Mouse (Mus musculus): ENCODE measurements around the gene Tmem109. TPM values are rescaled to one million over a fixed set of nuclear protein-coding genes. Genes with fewer than 3 reads are reported as not detected.

The Tmem109 gene
- polyA plus RNA-seq, 1 experiment from 2014 or later = 46.2 TPM

DNA sequence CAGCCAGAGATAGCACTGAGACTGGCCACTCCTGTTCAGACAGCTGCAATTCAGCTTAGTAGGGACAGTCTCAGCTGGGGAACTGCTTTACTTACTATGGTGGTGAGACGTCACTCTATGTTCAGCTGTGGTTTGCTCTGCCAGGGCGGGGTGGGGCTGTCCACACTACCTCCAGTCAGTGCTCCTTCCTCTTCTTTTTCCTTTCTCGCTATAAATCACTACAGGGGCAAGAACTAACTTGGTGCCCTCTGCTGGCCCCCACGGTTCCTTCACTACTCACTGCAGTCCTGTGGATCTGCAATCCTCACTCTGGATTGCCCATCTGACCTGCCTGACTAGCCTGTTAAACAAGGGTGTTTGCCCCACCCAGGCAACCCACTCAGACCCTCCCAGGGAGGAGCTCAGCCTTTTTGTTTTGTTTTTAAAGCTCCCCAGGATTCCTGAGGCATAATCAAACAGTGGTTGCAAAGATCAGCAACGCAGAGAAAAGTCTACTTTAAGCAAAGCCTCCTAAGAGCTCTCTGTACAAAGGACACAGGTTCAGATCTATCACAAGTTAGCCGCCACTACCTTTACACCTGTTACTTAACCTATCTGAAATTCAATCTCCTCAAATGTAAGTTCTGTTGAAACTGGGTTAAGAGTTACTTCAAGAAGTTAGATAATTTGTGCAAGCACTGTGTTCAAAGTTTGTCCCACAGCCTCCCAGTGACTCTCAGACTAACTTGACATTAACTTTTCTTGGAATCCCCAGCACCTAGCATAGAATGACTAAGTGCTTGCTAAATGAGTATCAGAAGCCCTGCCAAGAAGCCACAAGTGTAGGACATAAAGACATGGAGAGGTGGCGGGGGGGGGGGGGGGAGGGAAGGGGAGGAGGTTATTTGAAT lies 1.5 kb downstream of the Tmem109 start:
- Histone ChIP-seq H3K4me2 (peak overlapping the region; percentile 94), H3K27ac (peak overlapping the region; percentile 99), H3K36me3 (replicated peaks) (no peaks in the 10 kb centered on the region), H3K9me3 (no peaks in the 10 kb centered on the region), H3K27me3 (replicated peaks) (no peaks in the 10 kb centered on the region), H3K4me3 (peak overlapping the region; percentile 48), H3K9ac (peak overlapping the region; percentile 78), H3K4me1 (peaks cover 27% of the 10 kb centered on the region)
- no peak for ATAC-seq (replicated peaks)
- WGBS = 43% methylated on average over 6 of the region's 7 CpGs

DNA sequence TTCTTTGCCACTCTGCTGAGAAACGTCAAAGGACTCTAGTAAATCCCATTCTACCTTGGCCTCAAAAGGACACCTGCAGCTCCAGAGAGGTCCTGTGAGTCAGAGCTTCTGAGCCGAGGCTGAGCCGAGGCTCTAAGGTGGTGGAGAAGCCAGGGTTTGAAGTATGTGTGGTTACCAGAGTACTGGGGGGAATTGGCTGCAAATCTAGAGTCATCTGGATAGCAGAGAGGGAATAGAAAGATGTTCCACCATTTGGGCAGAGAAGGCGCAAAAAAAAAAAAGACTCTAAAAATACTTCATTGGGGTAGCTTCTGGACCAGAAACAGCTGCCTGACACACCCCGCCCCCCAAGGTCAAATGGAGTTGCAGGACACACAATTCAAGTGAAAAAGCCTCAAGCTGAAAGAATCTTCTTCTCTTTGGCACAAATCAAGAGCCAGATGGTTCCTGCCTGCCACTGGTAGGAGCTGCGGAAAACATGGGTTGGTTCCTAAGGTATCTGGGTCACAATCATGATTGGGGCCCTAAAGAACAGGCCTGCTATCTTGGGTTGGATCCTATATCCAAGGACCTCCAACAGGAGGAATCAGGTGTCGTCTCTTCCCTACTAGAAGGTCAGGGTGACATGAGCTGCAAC lies 3.5 kb downstream of the Tmem109 start:
- WGBS = 92% methylated on average over 7 of the region's 7 CpGs
- Histone ChIP-seq H3K9ac (no peak overlapping the region), H3K27ac (no peak overlapping the region), H3K4me2 (no peak overlapping the region), H3K4me3 (no peak overlapping the region), H3K9me3 (no peaks in the 10 kb centered on the region), H3K27me3 (replicated peaks) (no peaks in the 10 kb centered on the region), H3K36me3 (replicated peaks) (peaks cover 9% of the 10 kb centered on the region; the same call in 1 of the 2 replicates), H3K4me1 (peaks cover 27% of the 10 kb centered on the region)
- no peak for ATAC-seq (replicated peaks)

DNA sequence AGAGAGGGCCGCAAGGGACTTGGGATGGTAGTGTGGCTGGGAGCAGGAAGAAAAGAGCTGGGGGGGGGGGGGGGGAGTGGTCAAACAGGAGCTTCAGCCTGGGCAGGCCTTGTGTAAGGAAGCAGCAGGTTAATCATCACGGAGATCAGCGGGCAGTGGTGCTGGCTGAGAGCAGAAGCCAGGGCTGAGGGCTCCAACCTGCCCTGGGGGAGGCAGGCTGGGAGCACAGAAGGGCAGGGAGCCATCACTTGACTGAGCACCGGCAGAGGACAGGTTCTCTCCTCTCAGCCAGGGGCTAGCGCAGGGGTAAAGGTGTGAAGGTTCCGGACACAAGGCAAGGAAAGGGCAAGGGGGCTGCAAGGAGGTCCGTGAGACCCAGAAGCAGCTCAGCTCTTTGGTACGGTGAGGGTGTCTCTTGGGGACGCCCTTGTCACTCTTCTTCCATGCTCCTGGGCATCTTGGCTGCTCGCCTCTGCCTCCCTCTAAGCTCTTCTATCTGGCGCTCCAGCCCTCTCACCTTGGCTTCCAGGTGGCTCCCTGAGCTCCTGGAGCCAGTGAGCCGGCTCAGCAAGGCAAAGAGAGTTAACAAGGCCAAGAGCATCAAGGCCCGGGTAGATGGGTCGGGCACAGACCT lies 10.4 kb downstream of the Tmem109 start:
- no peak for ATAC-seq (replicated peaks)
- H3K4me2 ChIP-seq = no peak overlapping the region
- H3K36me3 ChIP-seq (replicated peaks) = peaks cover 33% of the 10 kb centered on the region
- no peaks in the 10 kb centered on the region for H3K27me3 ChIP-seq (replicated peaks)
- WGBS = 81% methylated on average over 14 of the region's 14 CpGs
- H3K27ac ChIP-seq = no peak overlapping the region
- peaks cover 26% of the 10 kb centered on the region for H3K4me1 ChIP-seq
- no peak overlapping the region for H3K4me3 ChIP-seq
- no peaks in the 10 kb centered on the region for H3K9me3 ChIP-seq
- no peak overlapping the region for H3K9ac ChIP-seq

DNA sequence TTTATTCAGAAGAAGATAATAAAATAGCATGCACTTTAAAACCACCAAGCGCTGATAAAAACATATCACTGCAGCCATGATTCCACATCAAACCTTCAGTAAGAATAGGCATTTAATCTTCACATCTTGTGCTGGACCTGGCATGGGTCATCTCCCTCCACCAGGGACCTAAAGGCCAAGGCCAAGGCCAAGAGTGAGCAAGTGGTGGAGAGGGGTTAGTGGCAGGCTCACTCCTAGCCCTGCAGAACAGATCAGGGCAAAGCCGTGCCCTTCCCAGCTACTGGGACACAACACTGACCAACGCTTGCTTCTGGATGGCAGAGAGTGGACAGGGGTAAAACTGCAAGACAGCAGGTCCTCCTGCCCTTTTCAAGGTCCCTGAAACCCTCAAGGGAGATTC lies 11.1 kb downstream of the Tmem109 start:
- no peak overlapping the region for H3K9ac ChIP-seq
- 88% methylated on average over 3 of the region's 3 CpGs for WGBS
- H3K27ac ChIP-seq = peak overlapping the region; percentile 91; the same call in 1 of the 2 replicates
- H3K27me3 ChIP-seq (replicated peaks) = no peaks in the 10 kb centered on the region
- H3K4me3 ChIP-seq = no peak overlapping the region
- H3K36me3 ChIP-seq (replicated peaks) = peaks cover 37% of the 10 kb centered on the region
- H3K4me1 ChIP-seq = peaks cover 29% of the 10 kb centered on the region
- no peak overlapping the region for H3K4me2 ChIP-seq
- no peaks in the 10 kb centered on the region for H3K9me3 ChIP-seq
- no peak for ATAC-seq (replicated peaks)

DNA sequence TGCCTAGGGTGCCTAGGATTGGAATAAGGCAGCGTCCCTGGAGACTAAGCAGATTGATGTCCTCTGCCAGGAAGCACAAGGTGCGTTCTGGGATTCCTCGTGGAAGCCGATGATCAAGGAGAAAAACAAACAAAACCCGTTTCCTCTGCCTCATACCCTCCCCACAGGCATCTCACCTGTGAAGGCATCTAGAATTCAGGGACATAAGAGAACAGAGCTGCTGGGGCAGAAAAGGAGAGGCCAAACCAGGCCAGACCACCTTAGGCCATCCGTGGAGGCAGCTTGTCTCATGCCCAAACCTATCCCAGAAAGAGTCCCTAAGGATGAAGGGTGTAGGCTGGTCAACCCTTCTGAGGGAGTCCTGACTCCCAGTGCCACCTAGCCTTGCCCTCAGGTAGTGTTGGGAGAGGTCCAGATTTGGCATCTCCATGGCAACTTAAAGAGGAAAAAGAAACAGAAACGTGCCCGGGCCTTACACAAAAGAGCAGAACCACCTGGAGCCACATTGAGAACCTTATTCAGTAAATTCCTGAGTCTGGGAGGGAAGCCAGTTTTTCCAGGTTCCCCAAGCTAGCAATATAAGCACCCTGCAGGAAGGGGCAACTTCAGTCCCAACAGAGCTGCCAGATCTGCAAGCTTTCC lies 11.8 kb downstream of the Tmem109 start, which contains the start of gene Tmem132a:
Tmem132a (minus strand) TSS at position 55 of the 642 bp plus-strand sequence.
- peak within 1 kb of the TSS; percentile 76 for H3K4me3 ChIP-seq
- WGBS = 2% methylated on average over 8 of the region's 8 CpGs
- H3K9me3 ChIP-seq = no peaks in the 10 kb centered on the region
- peak within 1 kb of the TSS; percentile 91 for H3K27ac ChIP-seq
- peak within 1 kb of the TSS; percentile 93 for H3K9ac ChIP-seq
- H3K4me2 ChIP-seq = peak within 1 kb of the TSS; percentile 71
- peak; percentile 53 for ATAC-seq (replicated peaks)
- peaks cover 32% of the 10 kb centered on the region for H3K4me1 ChIP-seq
- no peaks in the 10 kb centered on the region for H3K27me3 ChIP-seq (replicated peaks)
- peaks cover 44% of the 10 kb centered on the region for H3K36me3 ChIP-seq (replicated peaks)

DNA sequence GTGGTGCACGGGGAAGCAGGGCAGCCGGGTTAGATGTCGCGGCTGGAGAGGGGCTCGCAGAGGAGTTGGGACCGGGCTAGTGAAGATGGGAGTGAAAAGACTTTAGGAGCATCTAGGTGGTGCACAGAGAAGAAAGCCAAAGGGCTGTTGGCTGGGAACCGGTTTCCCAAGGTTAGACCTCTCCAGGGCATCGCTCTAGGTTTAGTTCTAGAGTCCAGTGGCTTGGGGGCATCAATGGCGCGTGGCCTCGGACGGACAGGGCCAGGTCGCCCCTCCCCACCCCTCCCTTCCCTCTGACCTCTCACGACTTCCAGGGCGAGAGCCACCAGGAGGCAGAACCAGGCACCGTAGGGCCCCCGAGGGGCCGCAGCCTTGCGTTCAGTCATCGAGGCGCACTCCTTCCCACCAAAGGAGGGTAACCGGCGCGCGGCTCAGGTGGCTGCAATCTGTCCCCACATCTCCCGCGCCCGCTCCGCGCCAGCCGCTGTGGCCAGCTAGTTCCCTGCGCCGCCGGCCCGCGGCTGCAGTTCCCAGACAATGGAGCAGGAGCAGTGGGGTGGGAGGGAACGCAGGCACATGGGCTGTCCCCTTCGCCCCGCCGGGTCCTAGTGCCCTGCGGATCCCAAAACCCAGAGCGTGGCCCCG lies 12.4 kb downstream of the Tmem109 start:
- ATAC-seq (replicated peaks) = peak; percentile 96
- Histone ChIP-seq H3K4me1 (peaks cover 32% of the 10 kb centered on the region), H3K36me3 (replicated peaks) (peaks cover 51% of the 10 kb centered on the region), H3K9ac (peak overlapping the region; percentile 93), H3K4me3 (peak overlapping the region; percentile 76), H3K27ac (peak overlapping the region; percentile 91), H3K27me3 (replicated peaks) (no peaks in the 10 kb centered on the region), H3K4me2 (peak overlapping the region; percentile 71), H3K9me3 (no peaks in the 10 kb centered on the region)
- under 1% methylated on average over 41 of the region's 43 CpGs for WGBS

DNA sequence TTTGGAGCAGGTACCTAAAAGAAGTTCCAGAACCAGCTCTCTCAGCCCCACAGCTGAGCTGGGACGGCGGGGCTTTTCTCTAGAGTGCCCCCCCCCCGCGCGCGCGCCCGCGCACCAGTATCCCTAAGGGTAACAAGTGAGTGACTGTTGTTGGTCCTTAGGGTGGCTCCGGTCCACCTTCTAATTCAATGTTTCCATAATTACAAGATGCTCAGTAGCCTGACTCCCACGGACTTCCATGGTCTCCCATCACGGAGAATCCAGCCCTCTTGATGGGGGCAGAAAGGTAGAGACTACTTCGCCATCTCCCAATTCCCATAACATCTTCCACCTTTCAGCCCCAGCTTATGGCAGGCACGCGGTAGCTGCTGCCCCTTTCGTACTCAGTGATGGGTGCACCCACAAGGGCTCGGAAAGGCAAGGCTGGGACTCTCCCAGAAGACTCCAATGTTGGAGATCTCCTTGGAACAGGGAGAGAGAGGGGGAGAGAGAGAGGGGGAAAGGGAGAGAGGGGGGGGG lies 13.1 kb downstream of the Tmem109 start:
- peaks cover 51% of the 10 kb centered on the region for H3K36me3 ChIP-seq (replicated peaks)
- H3K4me3 ChIP-seq = peak overlapping the region; percentile 76
- H3K9me3 ChIP-seq = no peaks in the 10 kb centered on the region
- ATAC-seq (replicated peaks) = peak; percentile 44
- no peaks in the 10 kb centered on the region for H3K27me3 ChIP-seq (replicated peaks)
- WGBS = under 1% methylated on average over 17 of the region's 17 CpGs
- peaks cover 32% of the 10 kb centered on the region for H3K4me1 ChIP-seq
- peak overlapping the region; percentile 71 for H3K4me2 ChIP-seq
- peak overlapping the region; percentile 91 for H3K27ac ChIP-seq
- H3K9ac ChIP-seq = peak overlapping the region; percentile 93

DNA sequence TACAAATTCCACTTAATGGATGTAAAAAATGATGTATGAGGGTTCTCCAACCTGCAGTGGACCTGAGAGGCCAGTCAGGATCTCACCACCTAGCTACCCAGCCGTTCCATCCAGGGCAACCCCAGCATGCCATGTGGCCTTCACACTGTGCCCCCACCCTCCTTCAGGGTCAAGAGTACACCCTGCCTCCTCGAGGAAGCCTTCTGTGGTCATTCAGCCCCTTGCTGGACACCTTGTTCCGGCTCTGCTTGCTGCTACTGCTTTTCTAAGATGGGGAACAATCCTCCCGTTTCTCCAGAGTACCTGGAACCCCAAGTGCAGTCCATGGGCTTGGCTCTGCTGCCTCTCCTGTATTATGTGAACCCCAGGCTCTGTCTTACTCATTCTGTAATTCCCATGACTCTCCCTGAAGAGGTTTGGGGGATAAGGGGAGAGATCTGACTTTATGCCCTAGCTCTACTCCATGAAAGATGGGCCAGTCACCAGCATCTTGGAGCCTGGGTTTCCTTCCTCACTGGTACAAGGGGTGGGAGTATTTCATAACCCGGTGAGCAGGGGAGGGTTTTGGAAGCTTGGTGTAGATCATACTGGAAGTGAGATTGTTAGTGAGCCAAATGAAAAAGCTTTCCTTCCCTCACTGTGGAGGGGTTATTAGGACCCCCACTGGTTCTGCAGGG lies 13.7 kb downstream of the Tmem109 start:
- WGBS = 20% methylated on average over 5 of the region's 5 CpGs
- H3K4me1 ChIP-seq = peaks cover 32% of the 10 kb centered on the region

DNA sequence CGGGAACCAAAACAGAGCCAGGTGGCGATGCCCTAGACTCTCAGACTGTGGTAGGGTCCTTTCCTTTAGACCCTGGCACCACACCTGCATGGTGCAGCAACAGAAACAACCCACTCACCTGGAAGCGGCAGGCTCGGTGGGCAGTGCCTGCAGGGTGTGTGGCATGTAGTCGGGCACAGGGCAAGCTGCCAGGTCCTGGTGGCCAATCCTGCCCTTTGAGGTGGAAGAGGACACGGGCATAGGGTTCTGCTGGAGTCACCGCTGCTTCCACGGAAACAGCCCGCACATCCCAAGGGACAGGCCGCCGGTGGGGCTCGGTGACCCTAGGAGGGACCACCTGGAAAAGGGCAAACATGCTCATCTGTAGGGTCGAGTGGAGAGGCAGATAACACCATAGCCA lies 15.4 kb downstream of the Tmem109 start:
- peaks cover 32% of the 10 kb centered on the region for H3K4me1 ChIP-seq
- H3K27me3 ChIP-seq (replicated peaks) = no peaks in the 10 kb centered on the region
- peaks cover 47% of the 10 kb centered on the region for H3K36me3 ChIP-seq (replicated peaks)
- H3K4me3 ChIP-seq = no peak overlapping the region
- H3K4me2 ChIP-seq = peak overlapping the region; percentile 71; the same call in 1 of the 2 replicates
- WGBS = 92% methylated on average over 13 of the region's 13 CpGs
- no peaks in the 10 kb centered on the region for H3K9me3 ChIP-seq
- no peak for ATAC-seq (replicated peaks)
- no peak overlapping the region for H3K27ac ChIP-seq
- no peak overlapping the region for H3K9ac ChIP-seq

More for the DNA sequence above, 13.7 kb downstream of the Tmem109 start:
- Histone ChIP-seq H3K4me2 (peak overlapping the region; percentile 71), H3K4me3 (peak overlapping the region; percentile 76), H3K9ac (peak overlapping the region; percentile 93), H3K36me3 (replicated peaks) (peaks cover 51% of the 10 kb centered on the region), H3K27me3 (replicated peaks) (no peaks in the 10 kb centered on the region), H3K9me3 (no peaks in the 10 kb centered on the region), H3K27ac (peak overlapping the region; percentile 91)
- ATAC-seq (replicated peaks) = no peak

DNA sequence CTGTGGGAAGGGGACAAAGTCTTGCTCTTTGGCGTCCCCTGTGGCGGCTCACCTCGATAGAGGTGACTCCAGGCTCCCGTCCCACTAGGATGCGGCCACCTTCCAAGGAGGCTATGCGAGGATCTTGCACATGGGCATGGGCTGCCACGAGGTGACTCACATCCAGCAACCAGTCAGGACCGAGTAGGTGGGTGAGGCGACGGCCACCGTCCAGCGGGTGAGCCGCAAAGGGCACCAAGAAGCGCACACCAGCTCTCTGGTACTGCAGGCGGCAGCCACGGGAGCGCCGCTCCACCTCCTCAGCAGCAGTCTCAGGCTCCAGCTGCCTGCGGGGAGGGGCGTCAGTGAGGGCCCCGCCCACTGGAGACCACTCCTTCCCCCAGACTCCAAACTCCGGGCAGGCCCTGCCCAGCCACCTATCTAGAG lies 21.7 kb downstream of the Tmem109 start:
- 58% methylated on average over 22 of the region's 22 CpGs for WGBS
- no peak overlapping the region for H3K27ac ChIP-seq
- peaks cover 76% of the 10 kb centered on the region for H3K36me3 ChIP-seq (replicated peaks)
- H3K27me3 ChIP-seq (replicated peaks) = no peaks in the 10 kb centered on the region
- H3K4me1 ChIP-seq = no peaks in the 10 kb centered on the region
- no peak overlapping the region for H3K4me2 ChIP-seq
- no peak overlapping the region for H3K4me3 ChIP-seq
- ATAC-seq (replicated peaks) = no peak
- H3K9ac ChIP-seq = no peak overlapping the region
- H3K9me3 ChIP-seq = no peaks in the 10 kb centered on the region

DNA sequence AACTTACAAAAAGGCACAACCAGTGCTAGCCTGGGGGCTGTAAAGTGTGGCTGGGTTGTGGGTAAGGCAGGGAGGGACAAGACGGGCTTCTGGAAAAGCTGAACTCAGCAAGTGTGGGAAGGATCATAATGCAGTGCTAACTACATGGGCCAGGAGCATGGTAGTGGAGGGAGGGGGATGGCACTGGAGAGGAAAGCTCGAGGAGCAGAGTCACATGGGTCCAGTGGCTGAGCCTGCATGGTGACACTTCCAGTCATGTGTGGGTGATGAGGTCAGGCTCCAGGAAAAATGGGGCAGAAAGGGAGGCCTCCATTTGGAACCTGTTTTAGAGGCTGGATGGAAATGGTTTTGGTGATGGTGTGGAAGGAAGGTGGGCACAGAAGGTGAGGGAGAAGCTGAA lies 25.3 kb downstream of the Tmem109 start:
- WGBS = 54% methylated on average over 2 of the region's 2 CpGs
- no peaks in the 10 kb centered on the region for H3K27me3 ChIP-seq (replicated peaks)
- ATAC-seq (replicated peaks) = peak; percentile 16
- H3K4me2 ChIP-seq = no peak overlapping the region
- H3K9ac ChIP-seq = no peak overlapping the region
- peaks cover 44% of the 10 kb centered on the region for H3K36me3 ChIP-seq (replicated peaks)
- H3K27ac ChIP-seq = 0 out of 2 replicates have a peak overlapping the region, but pooled peaks have one; percentile 15
- no peaks in the 10 kb centered on the region for H3K9me3 ChIP-seq
- H3K4me3 ChIP-seq = no peak overlapping the region
- H3K4me1 ChIP-seq = no peaks in the 10 kb centered on the region

All from midbrain, embryonic 15.5 days (tissue).